Comparison of ENCODE assay signal across 18 mouse cellular contexts in the genomic region with DNA sequence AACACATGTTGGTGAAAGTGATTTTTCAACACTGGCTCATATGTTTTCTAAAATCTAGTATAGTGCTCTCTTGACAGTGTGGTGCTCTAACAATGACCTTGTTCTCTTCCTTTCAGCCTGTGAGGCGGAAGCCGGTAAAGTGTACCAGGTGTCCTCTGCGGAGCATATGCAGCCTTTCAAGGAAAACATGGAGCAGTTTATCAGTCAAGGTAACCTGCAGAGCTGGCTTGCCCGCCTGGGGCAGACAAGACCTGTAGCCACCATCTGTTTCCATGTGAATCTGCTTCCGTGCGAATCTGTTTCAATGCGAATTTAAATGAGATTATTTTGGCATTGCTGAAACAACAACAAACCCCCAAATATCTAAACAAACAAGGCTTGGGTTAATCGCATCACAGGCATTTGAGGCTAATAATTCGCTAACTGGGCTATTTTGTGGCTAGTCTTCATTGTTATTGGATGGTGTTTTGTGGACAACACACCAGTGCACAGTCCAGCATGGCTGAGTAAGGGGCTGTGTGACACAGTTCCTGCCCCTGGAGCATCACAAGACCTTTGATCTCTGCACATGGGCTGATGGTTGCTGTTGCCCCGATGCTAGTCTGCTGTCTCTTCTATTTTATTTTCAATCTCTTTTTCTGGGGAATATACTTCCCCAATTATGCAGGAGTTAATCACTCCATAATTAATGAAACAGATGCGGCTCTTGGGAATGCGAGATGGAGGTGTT.
DNase-seq lines count a peak whose midpoint lies in the region; ATAC-seq lines count a peak whose summit lies in the region.
"Had no signal": no experiment of that assay in that cellular context is flagged by ENCODE, and none has a peak within 500 bp of the region (broad histone marks: within the 10 kb centered on the region; RNA-seq: fewer than 3 reads in every experiment).

No protein-coding gene starts in this region.

- H3K4me3 ChIP-seq in forebrain, embryonic 13.5 days: no peak overlapping the region
- no peak overlapping the region for H3K4me3 ChIP-seq in forebrain, embryonic 16.5 days (replicated peaks; ENCODE audit: low read length)
- no peak overlapping the region for H3K4me3 ChIP-seq in hindbrain, embryonic 13.5 days
- H3K4me3 ChIP-seq: heart, embryonic 13.5 days; left cerebral cortex, adult 2 months; limb, embryonic 13.5 days; liver, embryonic 15.5 days; neural tube, embryonic 15.5 days had no signal

- H3K9me3 ChIP-seq in forebrain, embryonic 13.5 days (replicated peaks): no peaks in the 10 kb centered on the region
- H3K9me3 ChIP-seq in forebrain, embryonic 16.5 days (ENCODE audit: control insufficient read depth, low read length): no peaks in the 10 kb centered on the region
- no peaks in the 10 kb centered on the region for H3K9me3 ChIP-seq in hindbrain, embryonic 13.5 days
- H3K9me3 ChIP-seq: heart, embryonic 13.5 days; limb, embryonic 13.5 days; liver, embryonic 15.5 days; neural tube, embryonic 15.5 days had no signal

- H3K4me1 ChIP-seq in forebrain, embryonic 13.5 days: no peaks in the 10 kb centered on the region
- no peaks in the 10 kb centered on the region for H3K4me1 ChIP-seq in forebrain, embryonic 16.5 days (replicated peaks; ENCODE audit: control insufficient read depth, insufficient read depth, low read length)
- 0 out of 2 replicates have a peak, but pooled peaks cover 6% of the 10 kb centered on the region for H3K4me1 ChIP-seq in hindbrain, embryonic 13.5 days (replicated peaks)
- H3K4me1 ChIP-seq: heart, embryonic 13.5 days; limb, embryonic 13.5 days; liver, embryonic 15.5 days; neural tube, embryonic 15.5 days had no signal

- no peak overlapping the region for H3K9ac ChIP-seq in forebrain, embryonic 13.5 days
- no peak overlapping the region for H3K9ac ChIP-seq in forebrain, embryonic 16.5 days (replicated peaks; ENCODE audit: low read depth, low read length)
- H3K9ac ChIP-seq in hindbrain, embryonic 13.5 days: no peak overlapping the region
- H3K9ac ChIP-seq: heart, embryonic 13.5 days; limb, embryonic 13.5 days; liver, embryonic 15.5 days; neural tube, embryonic 15.5 days had no signal

- no peak overlapping the region for H3K4me2 ChIP-seq in forebrain, embryonic 13.5 days
- no peak overlapping the region for H3K4me2 ChIP-seq in forebrain, embryonic 16.5 days (ENCODE audit: low read length)
- no peak overlapping the region for H3K4me2 ChIP-seq in hindbrain, embryonic 13.5 days
- H3K4me2 ChIP-seq: heart, embryonic 13.5 days; limb, embryonic 13.5 days; liver, embryonic 15.5 days; neural tube, embryonic 15.5 days had no signal

- 85% methylated on average over 12 of the region's 12 CpGs for WGBS in forebrain, embryonic 13.5 days
- WGBS in forebrain, embryonic 16.5 days: 79% methylated on average over 12 of the region's 12 CpGs
- 81% methylated on average over 12 of the region's 12 CpGs for WGBS in hindbrain, embryonic 13.5 days

- H3K27ac ChIP-seq in forebrain, embryonic 13.5 days: no peak overlapping the region; the same call in 1 of the 2 replicates
- no peak overlapping the region for H3K27ac ChIP-seq in forebrain, embryonic 16.5 days (ENCODE audit: low read length)
- no peak overlapping the region for H3K27ac ChIP-seq in hindbrain, embryonic 13.5 days
- H3K27ac ChIP-seq: heart, embryonic 13.5 days; left cerebral cortex, adult 2 months; limb, embryonic 13.5 days; liver, embryonic 15.5 days; neural tube, embryonic 15.5 days had no signal

- H3K36me3 ChIP-seq in forebrain, embryonic 13.5 days (ENCODE audit: poor library complexity, severe bottlenecking): peaks cover 18% of the 10 kb centered on the region; the same call in 1 of the 2 replicates
- 0 out of 2 replicates have a peak, but pooled peaks cover 3% of the 10 kb centered on the region for H3K36me3 ChIP-seq in forebrain, embryonic 16.5 days (ENCODE audit: control insufficient read depth, insufficient read depth)
- peaks cover 16% of the 10 kb centered on the region for H3K36me3 ChIP-seq in hindbrain, embryonic 13.5 days
- H3K36me3 ChIP-seq: heart, embryonic 13.5 days; limb, embryonic 13.5 days; liver, embryonic 15.5 days had no signal

- DNase-seq in brain, adult 2 months (ENCODE audit: low read depth, low spot score): peak; percentile 94
- peak; percentile 66 for DNase-seq in cerebellum, adult 8-10 months
- DNase-seq in frontal cortex, postnatal 14 days (ENCODE audit: low spot score in 2 of 2): no peak
- DNase-seq in gastrocnemius, postnatal 25 days: no peak
- DNase-seq in ovary, adult 18-20 months (ENCODE audit: low spot score): no peak
- DNase-seq: heart, postnatal 4 days; kidney, adult 11 months; kidney, postnatal 10 days; thymus, postnatal 25 days had no signal

- H3K27me3 ChIP-seq in forebrain, embryonic 13.5 days: no peaks in the 10 kb centered on the region
- no peaks in the 10 kb centered on the region for H3K27me3 ChIP-seq in forebrain, embryonic 16.5 days (replicated peaks; ENCODE audit: control insufficient read depth, insufficient read depth, low read length)
- H3K27me3 ChIP-seq in hindbrain, embryonic 13.5 days: no peaks in the 10 kb centered on the region
- H3K27me3 ChIP-seq: heart, embryonic 13.5 days; limb, embryonic 13.5 days; liver, embryonic 15.5 days; neural tube, embryonic 15.5 days had no signal

- peak; percentile 33; the same call in 1 of the 2 replicates for ATAC-seq in forebrain, embryonic 13.5 days
- ATAC-seq in forebrain, embryonic 16.5 days: no peak
- ATAC-seq in hindbrain, embryonic 13.5 days (ENCODE audit: low FRiP score): 0 out of 2 replicates have a peak, but pooled peaks have one; percentile 52
- ATAC-seq: lung, postnatal 0 days had no signal

Comparison
In these comparisons a context has a peak if more than half of its experiments do, and no peak if none do; other contexts are left out.
1. DNase-seq: peak in brain, adult 2 months (single experiment) and cerebellum, adult 8-10 months (single experiment); none in frontal cortex, postnatal 14 days (0 of 2), gastrocnemius, postnatal 25 days (single experiment) and ovary, adult 18-20 months (single experiment).